Mouse (Mus musculus) adrenal gland, adult 10 weeks (tissue): Measurements from ENCODE around the gene Ctsj. TPM values are rescaled to one million over a fixed set of nuclear protein-coding genes. Genes with fewer than 3 reads are reported as not detected.

Source experiments
- polyA plus RNA-seq: library from polyadenylated mRNA; stranded (reverse); fragments of 350-450 nt; fragmentation: Illumina TruSeq; extraction: RNeasy Lipid Tissue Mini Kit (QIAGEN cat#74804); gene quantifications from one replicate; pipeline ENCODE4 v1.2.3, GENCODE M21; 2014; ENCODE audit warnings: low read depth, low replicate concordance

The Ctsj gene
- not detected for polyA plus RNA-seq

GRCm38 (mm10) chr13:61005859-61006258 lies at the start of gene Ctsj:
Ctsj (minus strand) TSS chr13:61005959.

DNA sequence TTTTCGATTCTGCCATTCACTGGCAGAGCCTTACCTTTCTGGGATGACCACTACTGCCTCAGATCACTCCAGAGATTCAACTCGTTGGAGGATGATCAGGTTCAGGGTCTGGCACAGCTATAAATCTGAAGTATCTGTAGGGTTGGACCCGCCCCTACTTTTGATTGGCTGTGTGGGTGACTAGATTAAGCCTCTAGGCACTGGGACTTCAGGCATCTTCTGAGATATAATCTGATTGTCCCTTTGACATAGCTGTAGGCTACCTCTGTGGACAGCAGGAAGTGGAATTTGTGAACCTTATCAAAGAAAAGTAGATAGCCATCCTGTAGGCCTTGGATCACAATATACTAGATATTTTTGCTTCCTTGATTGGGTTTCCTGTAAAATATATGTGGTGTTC lies 34.8 kb upstream of the Ctsj start, which contains the start of gene Ctsq:
Gene Ctsq (minus strand): TSS at position 101 of the 400 bp plus-strand sequence.

Other genes starting within 250 kb of the Ctsj start
- not detected for gene BC051665, start 219.6 kb downstream of the Ctsj start, polyA plus RNA-seq
- gene Ctsll3, start 203.1 kb downstream of the Ctsj start, polyA plus RNA-seq: not detected
- gene 4930486L24Rik, start 141.5 kb downstream of the Ctsj start, polyA plus RNA-seq: 64.6 TPM
- 0.99 TPM for gene Gm49392, start 109.1 kb downstream of the Ctsj start, polyA plus RNA-seq
- 6.6 TPM for gene Ctla2b, start 108.5 kb downstream of the Ctsj start, polyA plus RNA-seq
- not detected for gene Tpbpb, start 101.1 kb downstream of the Ctsj start, polyA plus RNA-seq
- 295 TPM for gene Gm49393, start 70.4 kb downstream of the Ctsj start, polyA plus RNA-seq
- gene Gm49391, start 69.4 kb downstream of the Ctsj start, polyA plus RNA-seq: 13.1 TPM
- gene Ctla2a, start 69.3 kb downstream of the Ctsj start, polyA plus RNA-seq: 52.9 TPM
- not detected for gene Tpbpa, start 64.0 kb downstream of the Ctsj start, polyA plus RNA-seq
- not detected for gene Ctsq, start 34.7 kb upstream of the Ctsj start, polyA plus RNA-seq
- gene Ctsr, start 158.3 kb upstream of the Ctsj start, polyA plus RNA-seq: not detected
- not detected for gene Cts6, start 197.5 kb upstream of the Ctsj start, polyA plus RNA-seq
- gene Cts8, start 249.4 kb upstream of the Ctsj start, polyA plus RNA-seq: not detected